Mouse (Mus musculus): ENCODE measurements at regions not wholly inside any gene's neighbourhood (a gene's known extent, or its start where the extent isn't known, plus 50 kb on each side); places are given as distances from the start of the nearest gene placed in this dataset.

- Histone ChIP-seq H3K4me3 (ENCODE audit: low read depth, low read length) (no peak overlapping the region), H3K4me1 (ENCODE audit: control insufficient read depth, insufficient read depth, low read length) (no peaks in the 10 kb centered on the region), H3K9ac (ENCODE audit: low read depth, poor library complexity, severe bottlenecking) (no peak overlapping the region), H3K9me3 (replicated peaks; ENCODE audit: control insufficient read depth, insufficient read depth, low read length, poor library complexity, severe bottlenecking) (no peaks in the 10 kb centered on the region), H3K36me3 (ENCODE audit: control insufficient read depth, insufficient read depth, low read length, poor library complexity, severe bottlenecking) (no peaks in the 10 kb centered on the region), H3K27ac (ENCODE audit: insufficient read depth, low read length) (no peak overlapping the region), H3K27me3 (ENCODE audit: control insufficient read depth, insufficient read depth, low read length, poor library complexity, severe bottlenecking) (no peaks in the 10 kb centered on the region)
- no peak for TF ChIP-seq POLR2A (IDR thresholded peaks at IDR 0.05; ENCODE audit: insufficient read depth, low read length)
- no peak for TF ChIP-seq EP300 (IDR thresholded peaks at IDR 0.05; ENCODE audit: insufficient read depth, low read depth, low read length)
- no peak for TF ChIP-seq CTCF (IDR thresholded peaks at IDR 0.05; ENCODE audit: low read depth, low read length)
Observed at GRCm38 (mm10) chr3:151948015-151948645, 110.7 kb upstream of the Ptgfr start.

- TF ChIP-seq POLR2A (IDR thresholded peaks at IDR 0.05; ENCODE audit: insufficient read depth, low read length) (no peak), EP300 (IDR thresholded peaks at IDR 0.05; ENCODE audit: insufficient read depth, low read depth, low read length) (no peak), CTCF (IDR thresholded peaks at IDR 0.05; ENCODE audit: low read depth, low read length) (no peak)
- no peaks in the 10 kb centered on the region for H3K36me3 ChIP-seq (ENCODE audit: control insufficient read depth, insufficient read depth, low read length, poor library complexity, severe bottlenecking)
- H3K27ac ChIP-seq (ENCODE audit: insufficient read depth, low read length): no peak overlapping the region
- no peaks in the 10 kb centered on the region for H3K9me3 ChIP-seq (replicated peaks; ENCODE audit: control insufficient read depth, insufficient read depth, low read length, poor library complexity, severe bottlenecking)
- H3K9ac ChIP-seq (ENCODE audit: low read depth, poor library complexity, severe bottlenecking): no peak overlapping the region
- H3K4me1 ChIP-seq (ENCODE audit: control insufficient read depth, insufficient read depth, low read length): no peaks in the 10 kb centered on the region
- H3K27me3 ChIP-seq (ENCODE audit: control insufficient read depth, insufficient read depth, low read length, poor library complexity, severe bottlenecking): no peaks in the 10 kb centered on the region
- H3K4me3 ChIP-seq (ENCODE audit: low read depth, low read length): no peak overlapping the region
Observed at GRCm38 (mm10) chr3:151945916-151946315, 108.5 kb upstream of the Ptgfr start.

- Histone ChIP-seq H3K4me1 (ENCODE audit: control insufficient read depth, insufficient read depth, low read length) (no peaks in the 10 kb centered on the region), H3K36me3 (ENCODE audit: control insufficient read depth, insufficient read depth, low read length, poor library complexity, severe bottlenecking) (no peaks in the 10 kb centered on the region), H3K27me3 (ENCODE audit: control insufficient read depth, insufficient read depth, low read length, poor library complexity, severe bottlenecking) (no peaks in the 10 kb centered on the region), H3K27ac (ENCODE audit: insufficient read depth, low read length) (no peak overlapping the region), H3K4me3 (ENCODE audit: low read depth, low read length) (no peak overlapping the region), H3K9ac (ENCODE audit: low read depth, poor library complexity, severe bottlenecking) (no peak overlapping the region), H3K9me3 (replicated peaks; ENCODE audit: control insufficient read depth, insufficient read depth, low read length, poor library complexity, severe bottlenecking) (no peaks in the 10 kb centered on the region)
- no peak for TF ChIP-seq EP300 (IDR thresholded peaks at IDR 0.05; ENCODE audit: insufficient read depth, low read depth, low read length)
- TF ChIP-seq CTCF (IDR thresholded peaks at IDR 0.05; ENCODE audit: low read depth, low read length): no peak
- no peak for TF ChIP-seq POLR2A (IDR thresholded peaks at IDR 0.05; ENCODE audit: insufficient read depth, low read length)
Observed at GRCm38 (mm10) chr3:151943542-151943941, 106.1 kb upstream of the Ptgfr start.

- H3K4me3 ChIP-seq (ENCODE audit: low read depth, low read length): no peak overlapping the region
- no peak overlapping the region for H3K9ac ChIP-seq (ENCODE audit: low read depth, poor library complexity, severe bottlenecking)
- no peak for TF ChIP-seq CTCF (IDR thresholded peaks at IDR 0.05; ENCODE audit: low read depth, low read length)
- TF ChIP-seq EP300 (IDR thresholded peaks at IDR 0.05; ENCODE audit: insufficient read depth, low read depth, low read length): no peak
- no peak for TF ChIP-seq POLR2A (IDR thresholded peaks at IDR 0.05; ENCODE audit: insufficient read depth, low read length)
- H3K27me3 ChIP-seq (ENCODE audit: control insufficient read depth, insufficient read depth, low read length, poor library complexity, severe bottlenecking): no peaks in the 10 kb centered on the region
- no peaks in the 10 kb centered on the region for H3K4me1 ChIP-seq (ENCODE audit: control insufficient read depth, insufficient read depth, low read length)
- H3K27ac ChIP-seq (ENCODE audit: insufficient read depth, low read length): no peak overlapping the region
- H3K36me3 ChIP-seq (ENCODE audit: control insufficient read depth, insufficient read depth, low read length, poor library complexity, severe bottlenecking): no peaks in the 10 kb centered on the region
- H3K9me3 ChIP-seq (replicated peaks; ENCODE audit: control insufficient read depth, insufficient read depth, low read length, poor library complexity, severe bottlenecking): no peaks in the 10 kb centered on the region
Observed at GRCm38 (mm10) chr3:151938472-151939029, 101.1 kb upstream of the Ptgfr start.

GRCm38 (mm10) chr3:151931656-151932055 is 94.2 kb upstream of the Ptgfr start:
- no peaks in the 10 kb centered on the region for H3K36me3 ChIP-seq (ENCODE audit: control insufficient read depth, insufficient read depth, low read length, poor library complexity, severe bottlenecking)
- TF ChIP-seq EP300 (IDR thresholded peaks at IDR 0.05; ENCODE audit: insufficient read depth, low read depth, low read length) (no peak), CTCF (IDR thresholded peaks at IDR 0.05; ENCODE audit: low read depth, low read length) (no peak), POLR2A (IDR thresholded peaks at IDR 0.05; ENCODE audit: insufficient read depth, low read length) (no peak)
- no peaks in the 10 kb centered on the region for H3K9me3 ChIP-seq (replicated peaks; ENCODE audit: control insufficient read depth, insufficient read depth, low read length, poor library complexity, severe bottlenecking)
- no peak overlapping the region for H3K9ac ChIP-seq (ENCODE audit: low read depth, poor library complexity, severe bottlenecking)
- no peaks in the 10 kb centered on the region for H3K4me1 ChIP-seq (ENCODE audit: control insufficient read depth, insufficient read depth, low read length)
- H3K27me3 ChIP-seq (ENCODE audit: control insufficient read depth, insufficient read depth, low read length, poor library complexity, severe bottlenecking): no peaks in the 10 kb centered on the region; the same call in 1 of the 2 replicates
- no peak overlapping the region for H3K4me3 ChIP-seq (ENCODE audit: low read depth, low read length)
- H3K27ac ChIP-seq (ENCODE audit: insufficient read depth, low read length): no peak overlapping the region

GRCm38 (mm10) chr3:151931096-151931495 is 93.7 kb upstream of the Ptgfr start:
- H3K4me3 ChIP-seq (ENCODE audit: low read depth, low read length): no peak overlapping the region
- no peaks in the 10 kb centered on the region; the same call in 1 of the 2 replicates for H3K27me3 ChIP-seq (ENCODE audit: control insufficient read depth, insufficient read depth, low read length, poor library complexity, severe bottlenecking)
- no peak overlapping the region for H3K27ac ChIP-seq (ENCODE audit: insufficient read depth, low read length)
- TF ChIP-seq POLR2A (IDR thresholded peaks at IDR 0.05; ENCODE audit: insufficient read depth, low read length) (no peak), EP300 (IDR thresholded peaks at IDR 0.05; ENCODE audit: insufficient read depth, low read depth, low read length) (no peak), CTCF (IDR thresholded peaks at IDR 0.05; ENCODE audit: low read depth, low read length) (no peak)
- H3K9me3 ChIP-seq (replicated peaks; ENCODE audit: control insufficient read depth, insufficient read depth, low read length, poor library complexity, severe bottlenecking): no peaks in the 10 kb centered on the region
- no peak overlapping the region for H3K9ac ChIP-seq (ENCODE audit: low read depth, poor library complexity, severe bottlenecking)
- no peaks in the 10 kb centered on the region for H3K4me1 ChIP-seq (ENCODE audit: control insufficient read depth, insufficient read depth, low read length)
- no peaks in the 10 kb centered on the region for H3K36me3 ChIP-seq (ENCODE audit: control insufficient read depth, insufficient read depth, low read length, poor library complexity, severe bottlenecking)

Data from ES-Bruce4 (cell line).